Mouse (Mus musculus) myocyte (in vitro differentiated cells): Measurements from ENCODE around the gene Ptprcap.

Experiments
- E2F4 ChIP-seq: IDR thresholded peaks from one replicate; pipeline ENCODE4 v1.6.1; 2011; ENCODE audit warnings: mild to moderate bottlenecking, control low read depth, moderate library complexity; ENCODE audit not compliant: insufficient read depth
- MYOD1 ChIP-seq, 3 experiments: IDR thresholded peaks; one replicate each; pipeline ENCODE4 v1.6.1; 2011; ENCODE audit warnings: control low read depth in 2 of 3, low read depth in 2 of 3, mild to moderate bottlenecking in 2 of 3, moderate library complexity in 1 of 3; ENCODE audit not compliant: insufficient read length in 2 of 3, control insufficient read depth in 1 of 3
- MYOG ChIP-seq, 3 experiments: IDR thresholded peaks; one replicate each; pipeline ENCODE4 v1.6.1; 2011; ENCODE audit warnings: control low read depth in 2 of 3, low read depth in 2 of 3, mild to moderate bottlenecking in 2 of 3; ENCODE audit not compliant: insufficient read length in 2 of 3, control insufficient read depth in 1 of 3, insufficient read depth in 1 of 3
- POLR2A ChIP-seq: IDR thresholded peaks from one replicate; pipeline ENCODE4 v1.6.1; 2011; ENCODE audit warnings: low read depth, mild to moderate bottlenecking, control low read depth, moderate library complexity; ENCODE audit not compliant: insufficient read length
- POLR2AphosphoS2 ChIP-seq: IDR thresholded peaks from one replicate; pipeline ENCODE4 v1.6.1; 2011; ENCODE audit warnings: low read depth, control low read depth; ENCODE audit not compliant: insufficient read length
- USF1 ChIP-seq: IDR thresholded peaks from one replicate; pipeline ENCODE4 v1.6.1; 2011; ENCODE audit warnings: low read depth, mild to moderate bottlenecking, control low read depth, moderate library complexity

DNA sequence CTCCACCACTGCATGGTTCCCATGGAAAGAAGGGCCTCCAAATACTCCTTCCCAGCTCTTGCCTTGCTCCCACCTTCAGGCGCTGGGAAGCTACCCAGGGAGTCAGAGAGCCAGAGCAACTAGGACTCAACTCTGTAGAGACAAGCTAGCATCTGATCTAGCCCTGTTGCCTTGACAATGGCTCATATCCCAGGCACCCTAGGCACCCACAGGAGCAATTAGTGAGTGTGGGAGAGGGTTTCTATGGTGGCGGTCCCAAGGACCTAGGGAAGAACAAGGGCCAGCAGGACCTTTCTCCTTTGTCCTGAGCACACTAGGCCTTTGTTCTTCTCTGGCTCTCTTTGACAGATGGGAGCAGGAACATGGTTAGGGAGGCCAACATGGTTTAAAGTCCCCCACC lies 30.3 kb downstream of the Ptprcap start:
- no peak for TF ChIP-seq POLR2A
- no peak for TF ChIP-seq E2F4
- no peak for TF ChIP-seq MYOG (IDR thresholded peaks at IDR 0.05; ENCODE audit: control insufficient read depth in 1 of 3, insufficient read depth in 1 of 3, insufficient read length in 2 of 3, low read depth in 2 of 3)
- TF ChIP-seq USF1, result no peak
- TF ChIP-seq MYOD1 (IDR thresholded peaks at IDR 0.05; ENCODE audit: control insufficient read depth in 1 of 3, insufficient read length in 2 of 3, low read depth in 2 of 3), result no peak
- no peak for TF ChIP-seq POLR2AphosphoS2
